Mouse (Mus musculus) embryonic stem cell, embryonic (primary cell): Measurements from ENCODE around the gene Cd101.

Experiments used
- CTCF ChIA-PET, 4 experiments: fragments of 300-600 bp in 2 of 4; fragments of 350-600 bp in 2 of 4; sonication (Branson Sonifier 250); formaldehyde crosslinking; loops; one replicate each; lab custom pipeline; 2022; ENCODE audit warnings: inconsistent platforms in 2 of 4; lab: Charles Lee
- POLR2A ChIA-PET, 4 experiments: fragments of 300-600 bp in 2 of 4; fragments of 350-600 bp in 2 of 4; sonication (Branson Sonifier 250); formaldehyde crosslinking; loops; one replicate each; lab custom pipeline; 2022; ENCODE audit warnings: antibody characterized with exemption in 4 of 4, inconsistent platforms in 1 of 4; lab: Charles Lee

Cd101 gene

DNA sequence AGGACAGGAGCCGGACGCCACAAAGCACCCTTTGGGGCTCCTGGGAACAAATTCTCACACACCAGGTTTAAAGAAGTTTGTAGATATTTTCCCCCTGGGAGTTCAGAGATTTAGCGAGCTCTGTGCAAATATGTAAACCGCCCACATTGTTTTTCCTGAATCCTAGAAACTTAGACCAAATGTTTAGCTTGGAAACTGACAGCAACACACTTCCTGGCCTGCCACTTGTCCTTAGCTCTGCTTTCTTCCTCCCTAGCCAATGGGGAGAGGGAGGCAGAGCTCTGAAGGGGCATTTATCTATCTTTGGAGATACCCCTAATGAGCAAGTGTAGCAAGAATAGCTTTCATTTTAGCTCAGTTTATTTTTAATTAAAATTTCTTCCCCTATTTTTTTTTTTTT lies 14.1 kb downstream of the Cd101 start:
- ChIA-PET POLR2A (interaction anchor here in 1 of 4 experiments (0.7 to 1.9 kb wide), 2 partner anchors 11 to 36 kb away, joined by 4 read pairs; no protein-coding TSS in a partner anchor), CTCF (interaction anchor here in 2 of 4 experiments (0.6 to 2.2 kb wide), 4 partner anchors 16 to 282 kb away, joined by 3 to 8 read pairs (median 4); no protein-coding TSS in a partner anchor)

DNA sequence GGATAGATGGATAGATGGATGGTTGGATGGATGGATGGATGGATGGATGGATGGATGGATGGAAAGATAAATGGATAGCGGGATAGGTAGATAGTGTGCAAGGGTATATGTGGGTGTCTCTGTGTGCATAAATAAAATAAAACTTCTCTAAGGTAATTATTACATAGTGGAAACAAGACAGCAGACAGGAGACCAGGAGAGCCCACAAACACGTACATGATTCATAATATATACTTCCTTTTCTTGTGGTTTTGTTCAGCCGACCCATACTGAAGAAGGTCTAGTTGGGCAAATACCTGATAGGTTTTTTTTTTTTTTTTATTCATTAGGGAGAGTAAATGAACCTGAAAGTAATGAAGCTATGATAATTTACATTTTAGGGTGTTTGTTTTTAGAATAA lies 15.8 kb downstream of the Cd101 start:
- CTCF ChIA-PET, result interaction anchor here in 1 of 4 experiments (2.2 kb wide), 1 partner anchor 14 kb away, joined by 8 read pairs; no protein-coding TSS in a partner anchor
- POLR2A ChIA-PET, result interaction anchor here in 1 of 4 experiments (0.6 to 1.6 kb wide), 2 partner anchors 107 to 201 kb away, joined by 3 to 8 read pairs; no protein-coding TSS in a partner anchor

DNA sequence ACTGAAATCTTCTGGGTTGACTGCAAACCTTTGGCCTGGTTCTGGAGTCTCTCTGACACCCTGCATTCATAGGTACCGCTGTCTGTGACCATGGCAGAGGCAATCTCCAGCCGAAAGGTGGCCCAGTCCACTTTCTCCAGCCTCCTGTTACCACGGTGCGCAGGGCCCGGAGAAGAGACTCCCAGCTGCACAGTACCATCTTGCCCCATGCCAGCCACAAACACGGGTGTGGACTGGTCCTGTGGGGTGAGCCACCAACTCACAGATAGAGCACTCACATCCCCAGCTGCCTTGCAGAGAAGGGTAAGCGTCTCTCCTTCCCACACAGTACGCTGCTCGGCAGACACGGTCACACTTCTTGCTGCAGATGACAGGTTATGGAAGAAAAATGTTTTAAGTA lies 16.4 kb downstream of the Cd101 start:
- POLR2A ChIA-PET, result interaction anchor here in 1 of 4 experiments (0.6 to 1.6 kb wide), 2 partner anchors 12 to 201 kb away, joined by 3 to 4 read pairs; no protein-coding TSS in a partner anchor
- CTCF ChIA-PET, result interaction anchor here in 1 of 4 experiments (0.6 to 0.7 kb wide), 2 partner anchors 285 to 364 kb away, joined by 3 to 6 read pairs; partner anchors contain the start of gene Igsf3

DNA sequence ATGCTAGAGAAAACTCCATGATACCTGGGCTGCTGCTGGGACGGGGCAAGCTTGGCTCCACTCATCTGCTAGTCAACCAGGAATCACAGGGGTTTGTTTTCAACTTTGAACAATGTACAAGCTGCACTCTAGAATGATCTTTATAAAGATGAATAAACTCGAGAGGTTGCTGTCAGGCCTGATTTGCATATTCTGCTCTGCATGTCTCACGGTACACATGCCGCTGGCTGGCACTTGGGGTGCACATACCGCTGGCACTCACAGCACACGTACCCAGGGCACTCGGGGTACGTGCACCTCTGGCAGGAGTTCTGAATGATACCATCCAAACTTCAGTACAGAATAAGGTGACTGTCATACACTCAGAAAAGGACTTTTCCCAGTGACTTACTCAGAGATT lies 16.8 kb downstream of the Cd101 start:
- CTCF ChIA-PET, result interaction anchor here in 2 of 4 experiments (0.6 to 1.7 kb wide), 3 partner anchors 14 to 364 kb away, joined by 3 to 6 read pairs (median 6); partner anchors contain the start of gene Igsf3 (in 1 of the 2)

DNA sequence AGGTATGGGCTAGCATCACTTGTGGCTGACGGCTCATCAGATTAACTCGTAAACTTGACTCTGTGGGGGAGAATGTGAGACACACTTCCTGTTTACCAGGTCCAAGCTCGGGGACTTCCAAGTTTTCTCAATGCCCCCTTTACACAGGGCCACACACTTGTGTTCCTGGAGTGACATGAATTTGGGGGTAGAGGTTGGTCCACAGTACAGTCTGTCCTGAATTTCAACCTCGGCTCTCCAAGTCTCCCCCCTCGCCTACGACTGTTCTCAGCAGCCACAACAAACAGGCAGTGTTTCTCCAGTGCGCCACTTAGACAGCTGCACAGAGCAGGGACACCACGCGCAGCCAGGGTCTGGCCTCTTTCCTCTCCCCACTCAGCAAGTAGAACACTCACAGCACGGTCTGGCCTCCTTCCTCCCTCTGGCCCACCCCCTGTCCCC lies 17.2 kb downstream of the Cd101 start:
- POLR2A ChIA-PET, result interaction anchor here in 2 of 4 experiments (0.6 to 1.6 kb wide), 4 partner anchors 13 to 270 kb away, joined by 3 to 4 read pairs (median 4); no protein-coding TSS in a partner anchor
- CTCF ChIA-PET, result interaction anchor here in 2 of 4 experiments (0.6 to 1.7 kb wide), 2 partner anchors 13 to 286 kb away, joined by 6 read pairs; no protein-coding TSS in a partner anchor

More for the DNA sequence above, 16.8 kb downstream of the Cd101 start:
- POLR2A ChIA-PET, result interaction anchor here in 1 of 4 experiments (0.6 to 1.6 kb wide), 3 partner anchors 13 to 202 kb away, joined by 3 to 4 read pairs (median 3); no protein-coding TSS in a partner anchor

DNA sequence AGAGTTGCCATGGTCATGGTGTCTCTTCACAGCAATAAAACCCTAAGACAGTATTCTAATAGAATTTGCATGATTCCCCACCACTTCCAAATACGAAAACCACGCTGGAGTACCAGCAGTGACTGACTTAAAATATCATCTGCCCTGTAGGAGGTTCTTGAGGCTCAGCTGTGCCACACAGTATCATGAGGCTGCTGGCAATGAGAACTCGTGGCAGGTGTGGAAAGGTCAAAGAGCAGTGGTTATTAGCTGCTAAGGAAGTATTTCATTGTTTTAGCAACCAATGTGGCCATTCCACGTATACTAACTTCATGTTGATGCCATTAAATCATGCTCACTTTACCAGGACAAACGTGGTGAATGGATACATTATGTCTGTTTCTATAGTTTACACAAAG lies 18.2 kb downstream of the Cd101 start:
- CTCF ChIA-PET, result interaction anchor here in 1 of 4 experiments (1.7 kb wide), 1 partner anchor 12 kb away, joined by 6 read pairs; no protein-coding TSS in a partner anchor
- POLR2A ChIA-PET, result interaction anchor here in 2 of 4 experiments (0.7 to 0.9 kb wide), 2 partner anchors 11 to 271 kb away, joined by 3 to 4 read pairs; no protein-coding TSS in a partner anchor

DNA sequence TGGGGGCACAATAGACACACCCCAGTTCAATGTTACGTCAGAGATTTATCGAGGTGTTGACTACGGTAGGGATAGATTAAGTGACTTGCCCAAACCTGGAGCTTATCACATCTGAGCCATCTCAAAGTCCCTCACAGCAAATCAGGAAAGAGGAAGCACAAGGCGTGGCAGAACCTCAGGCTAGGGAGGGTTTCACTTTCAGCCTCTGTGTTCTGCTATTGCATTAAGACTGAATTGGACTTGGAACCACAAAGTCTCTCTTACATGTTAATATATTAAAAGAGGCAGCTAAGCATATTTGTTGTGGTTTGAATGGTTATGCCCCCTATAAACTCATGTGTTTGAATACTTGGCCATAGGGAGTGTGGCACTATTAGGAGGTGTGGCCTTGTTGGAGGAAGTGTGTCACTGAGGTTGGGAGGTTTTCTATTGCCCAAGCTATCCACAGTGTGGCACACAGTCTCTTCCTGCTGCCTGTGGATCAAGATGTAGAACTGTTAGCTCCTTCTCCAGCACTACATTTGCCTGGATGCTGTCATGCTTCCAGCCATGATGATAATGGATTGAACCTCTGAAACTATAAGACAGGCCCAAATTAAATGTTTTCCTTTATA lies 18.7 kb downstream of the Cd101 start:
- POLR2A ChIA-PET, result interaction anchor here in 2 of 4 experiments (0.6 kb wide), 2 partner anchors 11 to 203 kb away, joined by 3 read pairs; no protein-coding TSS in a partner anchor
- CTCF ChIA-PET, result no interaction called here

DNA sequence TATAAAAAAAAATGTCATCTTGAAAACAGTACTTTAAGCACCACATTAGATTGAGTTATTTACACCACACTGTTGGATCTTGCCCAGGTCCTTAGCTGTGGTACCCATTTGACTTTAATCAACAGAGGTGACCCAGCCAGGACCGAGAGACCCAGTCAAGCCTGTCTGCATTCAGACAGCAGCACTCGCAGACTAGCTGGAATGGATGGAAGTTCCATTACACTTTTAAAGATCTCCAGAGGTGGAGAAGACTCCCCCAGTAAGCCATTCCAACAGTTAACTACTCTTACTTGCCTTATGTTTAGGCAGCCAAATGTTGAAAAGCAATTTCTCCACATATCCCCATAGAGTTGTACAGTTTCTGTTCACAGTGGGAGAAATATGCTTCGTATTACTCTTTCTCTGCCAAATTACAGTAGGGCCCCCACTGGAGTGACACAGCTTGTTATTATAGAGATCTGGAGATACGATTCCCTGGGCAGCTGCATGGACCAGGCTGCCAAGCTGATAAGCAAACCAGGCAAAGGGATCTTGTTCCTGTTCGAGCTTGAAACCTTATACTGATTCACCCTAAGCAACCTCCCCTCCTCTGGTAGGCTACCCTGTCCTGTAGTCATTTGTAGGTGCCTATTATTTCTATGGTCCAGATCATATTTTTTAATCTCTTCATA lies 22.1 kb downstream of the Cd101 start:
- CTCF ChIA-PET, result interaction anchor here in 1 of 4 experiments (0.6 to 1.1 kb wide), 2 partner anchors 8 to 297 kb away, joined by 4 read pairs; no protein-coding TSS in a partner anchor
- POLR2A ChIA-PET, result interaction anchor here in 2 of 4 experiments (0.6 to 0.9 kb wide), 2 partner anchors 8 kb away, joined by 3 read pairs; no protein-coding TSS in a partner anchor

DNA sequence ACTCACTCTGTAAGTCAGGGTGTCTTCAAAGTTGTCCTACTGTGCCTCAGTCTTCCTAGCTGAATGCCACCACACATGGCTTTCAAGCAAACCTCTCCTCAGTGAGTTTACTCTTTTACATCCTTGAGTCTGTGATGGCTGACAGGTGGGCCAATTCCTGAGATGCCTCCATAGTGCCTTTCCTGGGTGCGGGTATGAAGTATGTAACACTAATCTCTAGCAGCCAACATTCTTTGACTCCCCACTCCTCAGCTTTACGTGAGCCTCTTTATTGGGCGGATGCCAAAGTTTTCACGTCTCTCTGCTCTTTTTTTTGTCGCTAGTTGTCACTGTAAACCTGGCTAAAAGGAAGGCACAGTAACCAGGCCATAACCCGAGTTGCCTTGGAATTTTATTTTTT lies 24.0 kb downstream of the Cd101 start:
- POLR2A ChIA-PET, result interaction anchor here in 1 of 4 experiments (0.9 to 1.4 kb wide), 2 partner anchors 26 to 36 kb away, joined by 3 read pairs; partner anchors contain the start of gene Ttf2
- CTCF ChIA-PET, result interaction anchor here in 1 of 4 experiments (0.6 to 1.4 kb wide), 3 partner anchors 41 to 367 kb away, joined by 3 to 4 read pairs (median 4); no protein-coding TSS in a partner anchor

DNA sequence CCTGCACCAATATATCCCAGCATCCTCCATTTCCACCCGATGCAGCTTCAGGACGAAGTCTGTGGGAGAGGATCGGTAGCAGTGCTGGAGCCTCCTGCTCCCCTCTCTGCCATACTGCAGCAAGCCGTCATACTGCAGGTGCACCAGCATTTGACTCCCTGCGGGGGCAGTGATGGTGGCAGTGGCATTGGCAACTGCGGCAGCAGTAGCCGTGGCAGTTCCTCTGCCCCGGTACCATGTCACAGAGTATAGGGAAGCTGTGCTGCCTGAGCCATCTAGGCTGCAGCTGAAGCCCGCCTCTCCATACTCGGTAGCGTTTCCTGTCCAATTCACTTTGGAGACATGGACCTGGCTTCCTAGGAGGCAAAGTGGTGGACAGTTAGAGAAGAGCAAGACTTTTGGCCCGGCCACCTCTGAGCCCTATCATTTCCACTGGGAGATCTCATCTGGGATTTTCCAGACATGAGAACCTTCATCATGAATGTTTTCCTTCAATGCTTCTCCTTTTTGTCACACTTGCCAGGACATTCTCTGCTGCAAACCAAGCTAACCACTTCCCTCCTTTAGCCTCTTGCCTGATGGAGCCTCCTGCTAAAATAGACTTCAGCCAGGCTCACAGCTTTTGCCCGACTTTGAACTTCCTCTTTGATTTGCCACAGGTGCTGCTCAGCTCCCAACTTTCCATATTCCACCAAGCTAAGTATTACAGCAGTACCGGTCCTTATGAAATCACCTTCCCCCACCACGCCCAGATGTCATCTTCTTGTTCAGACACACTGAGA lies 25.6 kb downstream of the Cd101 start:
- POLR2A ChIA-PET, result interaction anchor here in 1 of 4 experiments (0.5 to 1.4 kb wide), 2 partner anchors 12 to 467 kb away, joined by 3 to 4 read pairs; no protein-coding TSS in a partner anchor
- CTCF ChIA-PET, result no interaction called here

DNA sequence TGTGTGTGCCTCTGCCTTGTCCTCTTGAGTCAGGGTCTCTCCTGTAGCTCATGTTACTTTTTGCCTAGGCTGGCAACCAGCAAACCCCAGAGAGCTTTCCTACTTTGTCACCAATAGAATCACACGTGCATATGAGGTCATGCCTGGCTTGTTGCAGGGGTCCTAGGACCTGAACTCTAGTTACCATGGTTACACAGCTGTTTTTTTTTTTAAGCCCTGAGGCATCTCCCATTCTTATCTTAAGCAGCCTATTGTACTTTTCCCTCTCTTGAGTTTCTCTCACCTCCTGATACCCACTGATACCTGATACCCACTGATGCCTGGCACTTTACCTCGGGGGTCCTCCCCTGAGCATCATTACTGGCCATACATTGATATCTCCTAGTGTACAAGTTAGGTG lies 29.6 kb downstream of the Cd101 start:
- CTCF ChIA-PET, result interaction anchor here (0.5 to 1.9 kb wide), 25 partner anchors 11 to 304 kb away, joined by 3 to 16 read pairs (median 4); no protein-coding TSS in a partner anchor
- POLR2A ChIA-PET, result interaction anchor here (0.6 to 1.7 kb wide), 11 partner anchors 10 to 511 kb away, joined by 3 to 7 read pairs (median 3); no protein-coding TSS in a partner anchor

DNA sequence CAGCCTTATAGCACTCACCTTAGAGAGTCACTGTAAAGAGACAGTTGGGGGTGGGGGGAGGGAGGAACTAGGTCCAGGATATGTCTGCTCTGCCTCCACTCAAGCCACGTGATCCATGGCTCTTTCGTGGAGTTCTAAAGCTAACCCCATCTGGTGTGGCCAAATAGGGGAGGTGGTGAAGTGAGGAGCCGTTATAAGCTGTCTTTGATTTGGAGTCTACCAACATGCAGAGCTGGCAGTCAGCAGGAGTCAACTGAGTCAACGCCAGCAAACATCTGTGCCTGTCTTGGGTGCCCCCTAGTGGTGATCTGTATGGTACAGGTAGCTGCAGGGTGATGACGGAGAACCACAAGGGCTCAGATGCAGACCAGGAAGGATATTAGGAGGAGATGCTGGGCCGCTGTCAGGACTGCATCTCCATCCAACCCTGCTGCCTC lies 30.4 kb downstream of the Cd101 start:
- CTCF ChIA-PET, result interaction anchor here (0.5 to 2.3 kb wide), 62 partner anchors 8 to 803 kb away, joined by 3 to 16 read pairs (median 4); partner anchors contain the start of genes Ttf2 (in 2 of the 4) and Igsf3 (in 1 of the 4)
- POLR2A ChIA-PET, result interaction anchor here in 3 of 4 experiments (0.5 to 1.7 kb wide), 14 partner anchors 9 to 305 kb away, joined by 3 to 7 read pairs (median 3); no protein-coding TSS in a partner anchor

DNA sequence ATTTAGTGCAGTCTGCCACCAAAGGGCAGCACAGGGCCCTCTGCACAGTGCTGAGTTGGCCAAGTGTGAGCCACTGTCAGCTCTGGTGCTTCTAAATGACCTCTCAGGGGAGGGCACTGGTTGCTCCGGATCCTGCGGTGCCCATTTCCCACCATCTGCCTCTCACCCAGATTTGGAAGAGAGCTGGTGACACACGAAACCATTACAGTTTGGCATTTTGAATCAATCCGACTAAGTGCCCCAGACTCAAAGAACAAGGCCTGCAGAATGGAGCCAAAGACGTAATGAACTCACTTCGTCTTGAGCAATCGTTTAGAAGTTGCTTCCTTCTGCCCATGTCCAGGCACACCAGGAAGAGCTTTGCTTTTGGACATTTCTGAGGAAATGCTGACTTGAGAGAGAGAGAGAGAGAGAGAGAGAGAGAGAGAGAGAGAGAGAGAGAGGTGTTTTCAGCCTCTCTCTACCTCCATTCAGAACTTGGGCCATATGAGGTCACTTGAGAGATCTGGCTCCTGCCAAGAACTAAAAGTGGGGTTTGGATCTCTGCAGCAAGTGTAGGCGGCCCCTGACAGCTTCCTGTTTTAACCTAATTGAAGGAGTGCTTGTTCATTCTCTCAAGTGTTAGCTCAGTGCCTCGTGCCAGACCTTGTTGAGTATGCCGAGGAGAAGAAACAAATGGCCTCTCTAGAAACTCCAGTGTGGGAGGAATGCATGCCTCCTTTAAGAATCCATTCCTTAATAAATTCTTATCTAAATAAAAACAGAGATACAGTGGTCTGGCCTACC lies 31.4 kb downstream of the Cd101 start:
- CTCF ChIA-PET, result interaction anchor here in 3 of 4 experiments (0.6 to 2.3 kb wide), 7 partner anchors 25 to 358 kb away, joined by 3 to 16 read pairs (median 3); no protein-coding TSS in a partner anchor
- POLR2A ChIA-PET, result interaction anchor here in 1 of 4 experiments (1.1 to 1.7 kb wide), 3 partner anchors 8 to 21 kb away, joined by 3 to 7 read pairs (median 5); no protein-coding TSS in a partner anchor

DNA sequence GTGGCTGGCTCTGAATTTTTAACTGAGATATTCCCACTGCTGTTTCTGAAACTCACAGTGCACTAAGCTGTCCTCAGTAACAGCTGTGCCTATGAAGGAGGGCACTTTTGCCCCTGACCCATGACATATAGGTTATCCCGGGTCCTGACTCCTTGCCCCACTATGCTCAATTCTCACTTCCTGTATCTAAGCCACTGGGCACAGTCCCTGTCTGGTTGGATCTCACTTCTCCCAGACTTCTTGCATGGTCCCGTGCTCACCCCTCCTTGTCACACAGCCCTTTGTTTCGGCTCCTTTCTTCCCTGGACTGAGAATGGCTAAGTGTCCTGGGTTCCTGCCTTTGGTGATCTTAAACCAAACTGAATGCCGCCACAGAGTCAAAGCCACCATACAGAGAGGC lies 35.1 kb downstream of the Cd101 start:
- POLR2A ChIA-PET, result interaction anchor here in 1 of 4 experiments (0.8 kb wide), 1 partner anchor 207 kb away, joined by 3 read pairs; no protein-coding TSS in a partner anchor
- CTCF ChIA-PET, result interaction anchor here in 1 of 4 experiments (0.6 kb wide), 1 partner anchor 1998 kb away, joined by 4 read pairs; no protein-coding TSS in a partner anchor

DNA sequence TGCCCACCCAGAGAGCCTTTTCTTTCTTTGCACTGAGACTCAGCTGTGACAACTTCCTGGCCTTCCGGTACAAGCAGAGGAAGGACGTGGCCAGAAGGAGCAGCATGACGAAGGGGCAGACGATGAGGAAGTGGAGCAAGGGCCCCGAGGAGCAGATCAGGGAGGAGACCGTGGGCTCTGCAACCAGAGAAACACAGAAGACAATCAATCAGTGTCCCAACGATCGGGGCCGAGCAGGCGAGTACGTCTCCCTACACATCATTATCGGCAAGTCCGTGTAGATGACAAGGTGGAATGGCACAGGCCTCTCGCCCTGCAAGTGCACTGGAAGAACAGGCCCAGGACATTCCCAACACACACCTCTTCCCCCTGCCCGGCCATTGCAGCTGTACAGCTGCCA lies 35.6 kb downstream of the Cd101 start:
- POLR2A ChIA-PET, result no interaction called here
- CTCF ChIA-PET, result interaction anchor here in 1 of 4 experiments (0.6 kb wide), 1 partner anchor 1998 kb away, joined by 4 read pairs; no protein-coding TSS in a partner anchor

DNA sequence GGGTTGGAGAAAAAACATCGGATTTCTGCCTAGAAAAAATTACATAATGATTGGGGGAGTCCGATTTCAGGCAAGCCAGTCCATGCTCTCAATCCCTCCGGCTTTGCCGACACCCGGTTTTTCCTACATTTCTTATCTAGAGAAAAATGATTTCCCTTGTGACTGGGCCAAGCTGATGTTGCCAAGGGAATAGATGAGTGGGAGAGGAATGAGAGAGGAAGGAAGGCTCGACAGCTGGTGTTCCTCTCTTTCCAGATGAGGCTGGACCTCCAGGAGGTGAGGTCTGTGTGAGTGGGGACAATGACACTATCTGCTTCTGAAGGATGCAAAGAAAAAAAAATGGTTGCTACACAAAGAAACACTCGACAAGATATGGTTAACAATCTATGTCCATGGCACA lies 36.2 kb downstream of the Cd101 start:
- ChIA-PET POLR2A (no interaction called here), CTCF (no interaction called here)
